Mouse (Mus musculus) midbrain, postnatal 0 days (tissue): ENCODE measurements at regions not wholly inside any gene's neighbourhood (a gene's known extent, or its start where the extent isn't known, plus 50 kb on each side); places are given as distances from the start of the nearest gene placed in this dataset.

ENCODE experiments used
- ATAC-seq: fragments of 200-750 bp; cut with Nextera tagmentation; 2 replicates; pipeline ENCODE4 v1.8.0; 2017; ENCODE audit warnings: moderate number of reproducible peaks, mild to moderate bottlenecking, moderate TSS enrichment, moderate library complexity; ENCODE audit not compliant: low FRiP score
- DNase-seq: peaks from one replicate; pipeline ENCODE4 v3.0.0-alpha.2; 2015; ENCODE audit warnings: low spot score
- H3K27ac ChIP-seq: fragments of 300-500 bp; sonication (generic); 2 replicates; pipeline ENCODE4 v1.5.1; 2014; ENCODE audit warnings: low read depth, mild to moderate bottlenecking, low read length, mixed read lengths
- H3K27me3 ChIP-seq: fragments of 300-500 bp; sonication (generic); 2 replicates; pipeline ENCODE4 v1.6.1; 2014; ENCODE audit warnings: low read length, control low read depth, mixed read lengths; ENCODE audit not compliant: insufficient read depth
- H3K36me3 ChIP-seq: fragments of 300-500 bp; sonication (generic); 2 replicates; pipeline ENCODE4 v1.6.1; 2014; ENCODE audit warnings: low read length, control low read depth, mixed read lengths; ENCODE audit not compliant: insufficient read depth
- H3K4me1 ChIP-seq: fragments of 300-500 bp; sonication (generic); 2 replicates; pipeline ENCODE4 v1.6.1; 2014; ENCODE audit warnings: mild to moderate bottlenecking, control low read depth, antibody characterized with exemption, low read length, mixed read lengths; ENCODE audit not compliant: insufficient read depth
- H3K4me2 ChIP-seq: fragments of 300-500 bp; sonication (generic); 2 replicates; pipeline ENCODE4 v1.6.1; 2014; ENCODE audit warnings: low read depth, mild to moderate bottlenecking, low read length, mixed read lengths; ENCODE audit not compliant: poor library complexity, severe bottlenecking
- H3K4me3 ChIP-seq: fragments of 300-500 bp; sonication (generic); 2 replicates; pipeline ENCODE4 v1.5.1; 2014; ENCODE audit warnings: low read depth, mild to moderate bottlenecking, low read length, moderate library complexity
- H3K9ac ChIP-seq: fragments of 300-500 bp; sonication (generic); replicated peaks from 2 replicates; pipeline ENCODE4 v1.6.1; 2014; ENCODE audit warnings: mild to moderate bottlenecking, low read length, moderate library complexity, mixed read lengths; ENCODE audit not compliant: poor library complexity, severe bottlenecking
- H3K9me3 ChIP-seq: fragments of 300-500 bp; sonication (generic); 2 replicates; pipeline ENCODE4 v1.6.1; 2016; ENCODE audit warnings: low read length, control low read depth
- CTCF ChIP-seq: IDR thresholded peaks from 2 replicates; pipeline ENCODE4 v1.5.1; 2016; ENCODE audit warnings: antibody characterized with exemption, mild to moderate bottlenecking
- WGBS: fragments of 180-500 bp; shearing (Covaris S2); extraction: QIAGEN DNeasy Blood & Tissue Kit; methylation state at CpG from one replicate; pipeline ENCODE4 v1.1.7; 2014; 5-methylcytosine and 5-hydroxymethylcytosine counted together

DNA sequence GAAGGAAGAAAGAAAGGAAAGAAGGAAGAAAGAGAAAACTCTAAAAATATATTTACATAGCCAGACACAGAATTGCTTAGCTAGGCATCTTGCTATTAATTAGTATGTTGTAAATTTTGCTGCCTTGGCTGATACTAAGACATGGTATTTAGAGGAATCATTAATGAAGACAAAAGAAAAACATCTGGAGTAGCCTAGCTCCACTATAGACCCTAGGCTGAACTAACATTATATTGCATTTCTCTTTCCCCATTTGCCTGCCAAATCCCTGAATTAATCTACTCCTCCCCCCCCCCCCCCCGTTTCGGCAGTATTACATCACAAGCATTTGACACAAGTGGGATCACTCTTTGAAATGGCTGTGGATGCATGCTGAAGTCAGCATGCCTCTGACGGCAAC is 206.1 kb upstream of the Tet2 start:
- WGBS: 54% methylated on average over 3 of the region's 3 CpGs
- Histone ChIP-seq H3K9me3 (no peaks in the 10 kb centered on the region), H3K36me3 (no peaks in the 10 kb centered on the region), H3K4me2 (no peak overlapping the region), H3K4me3 (no peak overlapping the region), H3K27ac (no peak overlapping the region), H3K4me1 (no peaks in the 10 kb centered on the region; the same call in 1 of the 2 replicates), H3K27me3 (no peaks in the 10 kb centered on the region), H3K9ac (no peak overlapping the region)
- ATAC-seq (no peak), DNase-seq (no peak)
- no peak for TF ChIP-seq CTCF

DNA sequence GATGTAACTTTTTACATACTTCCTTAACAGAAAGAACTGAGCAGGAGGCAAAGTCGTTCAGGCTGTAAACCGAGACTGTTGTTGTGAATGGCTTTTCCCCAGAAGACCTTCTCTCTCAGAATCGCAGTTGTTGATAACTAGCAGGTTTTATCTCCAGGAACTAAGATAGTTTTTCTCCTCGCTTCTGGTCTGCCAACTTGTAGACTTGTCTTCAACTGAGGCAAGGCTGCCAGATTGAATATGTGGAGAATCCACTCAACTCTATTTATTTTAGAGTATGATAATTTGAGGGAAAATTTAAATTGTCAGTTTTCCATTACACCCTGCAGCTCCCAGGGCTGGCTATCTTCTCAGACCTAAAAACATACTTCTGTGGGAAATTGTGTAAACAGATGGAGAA is 206.6 kb upstream of the Tet2 start:
- TF ChIP-seq CTCF: no peak
- Histone ChIP-seq H3K27ac (no peak overlapping the region), H3K4me3 (no peak overlapping the region), H3K27me3 (no peaks in the 10 kb centered on the region), H3K4me1 (no peaks in the 10 kb centered on the region; the same call in 1 of the 2 replicates), H3K36me3 (no peaks in the 10 kb centered on the region), H3K9ac (no peak overlapping the region), H3K4me2 (no peak overlapping the region), H3K9me3 (no peaks in the 10 kb centered on the region)
- WGBS: 66% methylated on average over 4 of the region's 4 CpGs
- ATAC-seq: no peak
- no peak for DNase-seq

DNA sequence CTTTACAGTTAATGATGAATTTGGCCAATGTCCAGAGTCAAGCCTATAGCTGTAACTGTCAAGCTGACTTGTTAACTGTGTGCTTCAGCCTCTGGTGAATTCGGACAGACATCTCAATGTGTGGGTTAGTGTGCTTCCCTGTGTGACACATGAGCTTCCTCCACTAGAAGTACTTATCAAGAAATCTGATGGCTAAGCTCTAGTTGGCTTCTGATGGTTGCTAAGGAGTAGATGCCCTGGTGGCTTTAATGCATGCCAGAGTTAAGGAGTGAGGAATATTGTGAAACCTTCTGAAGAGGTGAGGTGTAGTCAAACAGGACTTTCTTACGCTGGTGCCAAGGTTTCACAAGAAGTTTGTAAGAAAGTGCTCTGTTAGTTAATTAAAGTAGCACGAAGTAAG is 208.1 kb upstream of the Tet2 start:
- Histone ChIP-seq H3K9ac (no peak overlapping the region), H3K4me3 (no peak overlapping the region), H3K27me3 (no peaks in the 10 kb centered on the region), H3K27ac (no peak overlapping the region), H3K9me3 (no peaks in the 10 kb centered on the region), H3K4me1 (no peaks in the 10 kb centered on the region; the same call in 1 of the 2 replicates), H3K36me3 (no peaks in the 10 kb centered on the region), H3K4me2 (no peak overlapping the region)
- ATAC-seq: no peak
- WGBS: 86% methylated on average over 3 of the region's 3 CpGs
- no peak for DNase-seq
- no peak for TF ChIP-seq CTCF

DNA sequence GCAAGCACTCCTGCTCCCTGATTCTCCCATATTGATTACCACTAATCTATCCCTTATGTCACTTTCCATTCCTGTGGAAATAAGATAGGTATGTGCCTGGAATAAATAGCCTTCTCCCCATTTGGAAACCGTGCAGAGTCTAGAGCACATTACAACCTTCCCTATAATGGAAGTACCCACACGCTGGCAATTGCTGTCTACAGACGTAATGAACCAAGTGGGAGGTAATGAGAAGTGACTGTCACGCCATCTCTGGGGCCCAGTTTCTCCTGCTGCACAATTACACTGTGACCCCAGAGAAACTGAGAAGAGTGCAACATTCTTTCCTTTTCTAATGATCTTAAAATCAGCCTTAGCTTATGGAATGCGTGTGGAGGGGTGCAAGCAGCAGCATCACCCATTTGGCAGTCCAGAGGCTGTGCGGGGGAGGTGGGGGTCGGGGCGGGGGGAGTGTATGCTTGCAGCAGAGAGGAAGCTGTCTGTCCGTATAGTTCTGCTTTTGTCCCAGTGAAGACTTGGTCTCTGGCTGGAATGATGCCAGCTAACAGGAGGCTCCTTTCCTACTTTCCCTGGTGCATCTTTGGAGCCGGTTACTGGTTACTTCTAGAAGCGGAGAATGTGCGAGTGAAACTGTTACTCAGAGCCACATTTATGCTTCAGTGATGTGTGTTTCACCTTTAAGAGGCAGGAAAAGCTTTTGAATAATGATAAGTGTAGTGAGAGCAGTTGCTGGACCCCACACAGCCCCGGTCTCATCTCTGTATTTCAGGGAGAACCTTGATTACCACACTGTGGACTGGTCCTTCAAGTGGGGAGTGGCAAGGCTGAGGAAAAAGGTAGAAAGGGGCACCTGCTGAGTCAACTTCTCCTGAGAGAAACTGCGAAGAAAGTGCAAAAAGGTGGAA is 209.3 kb upstream of the Tet2 start:
- H3K9me3 ChIP-seq: no peaks in the 10 kb centered on the region
- H3K27me3 ChIP-seq: no peaks in the 10 kb centered on the region
- no peaks in the 10 kb centered on the region for H3K36me3 ChIP-seq
- peak overlapping the region; percentile 2; the same call in 1 of the 2 replicates for H3K4me3 ChIP-seq
- no peak overlapping the region for H3K9ac ChIP-seq
- no peak overlapping the region for H3K27ac ChIP-seq
- no peak for TF ChIP-seq CTCF
- peak overlapping the region; percentile 35 for H3K4me2 ChIP-seq
- DNase-seq (peak; percentile 63), ATAC-seq (peak; percentile 36; the same call in 1 of the 2 replicates)
- 24% methylated on average over 14 of the region's 14 CpGs for WGBS
- no peaks in the 10 kb centered on the region; the same call in 1 of the 2 replicates for H3K4me1 ChIP-seq

DNA sequence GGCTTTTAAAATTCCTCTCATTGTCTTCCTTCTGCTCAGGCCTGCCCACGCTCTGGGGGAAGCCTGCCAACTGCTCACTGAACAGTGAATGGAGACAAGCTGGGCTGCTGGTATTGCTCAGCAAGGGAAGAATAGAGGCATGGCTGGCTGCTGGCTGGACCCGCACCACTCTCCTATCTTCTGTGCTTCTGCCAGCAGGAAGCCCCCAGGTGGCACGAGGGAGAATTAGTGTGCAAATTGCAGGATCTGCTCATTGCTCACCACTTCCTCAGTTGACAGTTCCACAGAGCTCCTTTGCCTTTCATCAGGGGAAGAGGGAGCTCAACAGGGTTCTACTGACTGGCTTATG is 209.9 kb upstream of the Tet2 start:
- Histone ChIP-seq H3K4me2 (peak overlapping the region; percentile 35), H3K36me3 (no peaks in the 10 kb centered on the region), H3K4me1 (no peaks in the 10 kb centered on the region; the same call in 1 of the 2 replicates), H3K9me3 (no peaks in the 10 kb centered on the region), H3K4me3 (peak overlapping the region; percentile 2; the same call in 1 of the 2 replicates), H3K9ac (no peak overlapping the region), H3K27ac (no peak overlapping the region), H3K27me3 (no peaks in the 10 kb centered on the region)
- no peak; the same call in 1 of the 2 replicates for TF ChIP-seq CTCF
- ATAC-seq: peak; percentile 67; the same call in 1 of the 2 replicates
- peak; percentile 78 for DNase-seq
- WGBS: 0% methylated on average over 3 of the region's 3 CpGs

DNA sequence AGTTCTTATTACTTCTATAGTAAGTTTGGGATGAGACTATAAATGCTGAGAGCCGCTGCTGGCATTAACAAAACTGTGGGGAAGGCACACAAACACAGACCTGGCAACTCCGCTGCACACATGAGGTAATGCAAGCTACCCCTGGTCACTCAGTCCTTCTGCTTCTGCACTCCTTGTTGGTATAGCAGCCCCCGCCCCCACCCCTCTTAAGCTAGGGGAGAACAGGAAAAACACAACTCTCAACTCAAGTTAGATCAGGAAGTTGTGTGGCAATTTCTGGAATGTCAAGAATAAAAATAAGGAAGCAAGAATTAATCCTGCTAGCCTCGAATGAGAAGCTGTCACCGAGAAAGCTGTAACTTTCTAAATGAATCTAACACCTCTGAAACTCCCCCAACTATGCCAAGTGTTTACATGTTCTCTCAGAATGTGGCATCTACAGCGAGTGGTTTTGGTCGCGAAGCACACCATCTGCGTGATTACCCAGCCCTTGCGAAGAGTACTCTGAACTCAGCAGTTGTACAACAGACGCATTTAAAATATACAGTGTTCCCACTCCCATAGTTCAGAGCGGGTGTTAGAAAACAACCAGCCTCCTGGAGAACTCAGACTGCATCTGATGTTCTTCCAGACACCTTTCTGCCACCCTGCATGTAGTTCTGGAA is 212.9 kb upstream of the Tet2 start:
- ATAC-seq: no peak
- Histone ChIP-seq H3K9ac (no peak overlapping the region), H3K4me1 (no peaks in the 10 kb centered on the region; the same call in 1 of the 2 replicates), H3K9me3 (no peaks in the 10 kb centered on the region), H3K36me3 (no peaks in the 10 kb centered on the region), H3K4me3 (no peak overlapping the region), H3K4me2 (no peak overlapping the region), H3K27me3 (no peaks in the 10 kb centered on the region), H3K27ac (no peak overlapping the region)
- 75% methylated on average over 12 of the region's 12 CpGs for WGBS
- no peak for DNase-seq
- no peak for TF ChIP-seq CTCF
